Mouse (Mus musculus) thymus, adult 18-20 months (tissue): Measurements from ENCODE around the gene Mup16.
"Not testable (repeated sequence)": the region's sequence is repeated elsewhere in the genome, so short reads cannot be mapped to it uniquely, and the experiment has no call there.

Experiments
- DNase-seq, 2 experiments: peaks; one replicate each; pipeline ENCODE4 v3.0.0; 2022; ENCODE audit warnings: mixed read lengths in 2 of 2

The Mup16 gene

DNA sequence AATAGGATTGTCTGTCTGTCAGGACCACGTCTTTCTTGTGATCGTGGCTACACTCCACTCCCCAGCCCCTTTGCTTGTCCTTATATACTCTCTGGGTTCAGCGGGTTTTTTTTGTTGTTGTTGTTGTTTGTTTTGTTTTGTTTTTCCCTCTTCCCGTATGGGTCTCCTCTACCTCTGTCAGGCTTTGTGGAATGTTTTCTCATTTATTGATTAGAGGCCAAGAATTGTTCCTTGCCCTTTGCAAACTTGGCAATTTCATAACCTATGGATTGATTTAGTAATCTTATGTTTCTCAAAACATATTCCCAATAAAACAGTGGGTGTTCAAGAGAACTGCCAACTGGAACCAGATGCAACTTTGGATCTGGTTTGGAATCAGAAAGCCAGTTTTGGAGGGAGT lies at the start of gene Mup16:
Gene Mup16, minus strand, starts transcription at position 101 of the 400 bp plus-strand sequence.
- DNase-seq: not testable (repeated sequence)

DNA sequence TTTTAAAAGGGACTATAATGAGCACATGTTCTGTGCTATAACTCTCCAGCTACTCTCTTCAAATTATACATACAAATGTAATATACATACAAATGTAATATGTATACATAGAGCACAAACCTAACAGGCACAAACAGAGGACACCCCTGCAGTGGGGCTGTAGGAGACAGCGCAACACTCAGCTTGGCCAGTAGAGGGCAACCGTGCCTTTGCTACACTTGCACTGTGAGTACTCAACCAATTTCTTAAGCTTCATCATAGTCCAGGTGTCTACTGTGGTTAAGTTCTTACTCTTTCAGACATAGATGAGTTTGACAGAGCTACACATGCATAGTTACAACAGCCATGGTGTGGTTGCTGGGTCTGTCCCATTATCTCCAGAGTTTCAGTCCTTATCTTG lies 36.6 kb upstream of the Mup16 start:
- DNase-seq: not testable (repeated sequence)
